Mouse (Mus musculus): ENCODE measurements around the gene Adat3. TPM values are rescaled to one million over a fixed set of nuclear protein-coding genes. Genes with fewer than 3 reads are reported as not detected.
"Not testable (repeated sequence)": the region's sequence is repeated elsewhere in the genome, so short reads cannot be mapped to it uniquely, and the experiment has no call there.

Adat3 gene
- polyA plus RNA-seq, 1 experiment from 2014 or later = 10.8 TPM

DNA sequence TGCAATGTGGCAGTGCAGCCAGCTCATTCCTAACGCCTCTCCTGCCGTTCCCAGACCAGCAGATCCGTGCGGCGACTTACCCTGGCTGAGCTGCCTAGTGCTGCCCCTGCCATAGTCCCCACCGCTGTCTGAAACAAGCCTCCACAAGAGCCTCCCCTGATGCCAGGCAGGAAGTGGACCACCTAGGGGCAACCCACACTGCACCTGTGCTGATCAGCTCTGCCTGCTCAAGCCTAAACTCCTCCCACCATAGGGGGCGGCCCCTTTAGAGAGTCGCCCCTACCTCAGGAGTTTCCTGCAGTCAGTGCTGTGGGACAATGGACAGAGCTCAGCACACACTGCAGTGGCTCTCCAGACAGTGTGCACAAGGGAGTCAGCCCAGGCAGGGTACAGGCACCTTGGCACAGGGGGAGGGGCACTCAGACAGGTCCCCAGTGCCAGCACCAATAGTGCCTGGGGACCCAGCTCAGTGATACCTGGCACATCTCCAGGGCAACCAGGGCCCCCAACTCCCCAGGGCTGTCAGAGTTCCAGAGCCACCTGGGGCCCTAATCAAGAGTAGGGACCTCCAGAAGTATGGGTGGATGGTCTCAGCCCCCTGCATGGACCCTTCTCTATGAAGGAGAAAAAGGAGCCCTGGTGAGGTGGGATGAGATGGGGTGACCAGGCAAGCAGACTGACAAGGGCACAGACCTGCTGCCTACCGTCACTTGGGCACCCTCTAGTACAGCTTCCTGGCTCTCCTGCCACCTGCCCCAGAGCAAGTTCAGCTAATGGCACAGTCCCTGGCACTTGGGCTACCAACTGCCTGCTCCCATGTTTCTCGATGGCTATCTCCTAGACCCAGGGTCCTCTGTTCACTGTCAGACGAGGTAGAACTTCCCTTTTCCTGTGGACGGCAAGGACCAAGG lies 17.8 kb upstream of the Adat3 start:
- Histone ChIP-seq H3K4me3 (0 out of 2 replicates have a peak overlapping the region, but pooled peaks have one; percentile 6), H3K27me3 (ENCODE audit: low read depth, poor library complexity, severe bottlenecking) (no peaks in the 10 kb centered on the region), H3K36me3 (peaks cover 45% of the 10 kb centered on the region), H3K9me3 (replicated peaks) (no peaks in the 10 kb centered on the region), H3K27ac (replicated peaks) (no peak overlapping the region), H3K4me1 (peaks cover 59% of the 10 kb centered on the region)
- 78% methylated on average over 12 of the region's 12 CpGs for WGBS
- DNase-seq (ENCODE audit: low spot score) = no peak

DNA sequence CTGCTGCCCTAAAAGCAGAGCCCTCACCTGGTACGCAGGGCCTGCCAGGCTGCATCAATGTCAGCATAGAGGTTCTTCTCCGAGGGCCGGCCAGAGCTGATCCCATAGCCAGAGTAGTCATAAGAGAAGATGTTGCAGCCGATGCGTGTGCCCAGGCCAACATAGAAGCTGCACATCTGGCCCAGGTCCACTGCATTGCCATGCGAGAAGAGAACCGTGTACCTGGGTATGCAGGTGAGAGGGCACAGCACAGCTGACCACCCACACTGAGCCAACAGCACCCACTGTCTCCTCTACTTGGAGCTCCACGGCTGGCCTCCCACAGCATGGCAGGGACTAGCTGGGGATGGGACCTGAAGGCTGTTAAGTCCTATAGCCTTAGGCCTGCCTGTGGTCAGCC lies 17.1 kb upstream of the Adat3 start:
- Histone ChIP-seq H3K9me3 (replicated peaks) (no peaks in the 10 kb centered on the region), H3K36me3 (peaks cover 45% of the 10 kb centered on the region), H3K4me1 (peaks cover 62% of the 10 kb centered on the region), H3K4me3 (peak overlapping the region; percentile 18; the same call in 1 of the 2 replicates), H3K27ac (replicated peaks) (no peak overlapping the region), H3K27me3 (ENCODE audit: low read depth, poor library complexity, severe bottlenecking) (no peaks in the 10 kb centered on the region)
- no peak for DNase-seq (ENCODE audit: low spot score)
- 95% methylated on average over 8 of the region's 8 CpGs for WGBS

DNA sequence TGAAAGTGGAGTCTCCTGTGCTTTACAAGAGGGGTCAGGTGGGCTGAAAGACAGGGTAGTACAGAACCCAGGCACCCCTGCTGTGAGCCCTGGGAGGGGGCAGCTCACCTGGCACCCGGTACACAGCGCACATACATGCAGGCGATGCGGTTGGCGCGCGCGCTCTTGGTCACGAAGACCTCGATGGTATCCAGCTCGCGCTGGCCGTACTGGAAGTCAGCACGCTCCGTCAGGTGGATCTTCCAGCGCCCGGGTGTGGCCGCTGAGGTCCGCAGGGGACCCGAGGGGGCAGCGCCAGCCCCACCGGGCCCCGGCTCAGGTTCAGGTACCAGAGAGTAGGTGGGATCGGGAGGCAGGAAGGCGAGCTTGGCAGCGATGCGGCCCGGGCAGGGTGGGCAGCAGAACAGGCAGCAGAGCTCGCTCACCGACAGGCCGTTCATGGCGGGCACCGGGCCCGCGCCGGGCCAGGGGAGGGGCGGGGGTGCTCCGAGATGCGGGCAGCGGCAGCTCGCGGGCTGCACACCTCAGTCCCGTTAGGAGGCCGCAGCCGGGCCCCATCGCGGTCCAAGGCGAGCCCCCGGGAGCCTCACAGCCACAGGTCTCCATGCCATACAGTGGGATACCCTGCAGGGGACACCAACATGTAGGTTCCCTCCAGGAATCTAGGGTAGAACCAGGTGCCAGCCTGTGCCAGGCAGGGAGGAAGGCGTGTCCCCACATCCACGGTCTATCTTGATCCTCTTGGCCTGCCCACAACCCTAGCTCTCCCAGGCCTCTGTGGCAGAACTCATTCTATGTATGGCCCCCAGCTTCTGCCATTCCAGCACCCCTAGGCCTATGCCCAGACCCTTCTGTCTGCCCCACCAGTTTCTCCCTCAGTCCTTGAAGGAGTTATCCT lies 16.0 kb upstream of the Adat3 start:
- Histone ChIP-seq H3K4me3 (peak overlapping the region; percentile 32), H3K27me3 (ENCODE audit: low read depth, poor library complexity, severe bottlenecking) (no peaks in the 10 kb centered on the region), H3K36me3 (peaks cover 45% of the 10 kb centered on the region), H3K9me3 (replicated peaks) (no peaks in the 10 kb centered on the region), H3K27ac (replicated peaks) (peak overlapping the region; percentile 76), H3K4me1 (peaks cover 63% of the 10 kb centered on the region)
- no peak for DNase-seq (ENCODE audit: low spot score)
- WGBS = 94% methylated on average over 47 of the region's 51 CpGs

DNA sequence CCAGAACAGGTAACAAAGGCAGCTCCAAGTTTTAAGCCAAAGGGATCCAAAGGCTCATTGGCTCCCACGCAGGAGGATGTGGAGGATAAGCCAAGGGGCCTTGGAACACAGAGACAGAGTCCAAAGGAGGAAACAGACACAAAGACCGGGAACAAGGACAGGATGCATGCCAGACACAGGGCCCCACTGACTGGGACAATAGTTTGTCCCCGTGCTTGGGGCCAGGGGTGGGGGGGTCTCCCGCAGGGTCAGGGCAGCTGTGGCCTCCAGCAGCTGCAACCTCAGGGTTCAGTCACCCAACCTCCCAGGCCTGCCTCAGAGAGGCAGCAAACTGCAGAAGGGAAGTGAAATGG lies 15.4 kb upstream of the Adat3 start:
- Histone ChIP-seq H3K4me1 (peaks cover 63% of the 10 kb centered on the region), H3K27me3 (ENCODE audit: low read depth, poor library complexity, severe bottlenecking) (no peaks in the 10 kb centered on the region), H3K9me3 (replicated peaks) (no peaks in the 10 kb centered on the region), H3K36me3 (peaks cover 44% of the 10 kb centered on the region), H3K4me3 (peak overlapping the region; percentile 32), H3K27ac (replicated peaks) (peak overlapping the region; percentile 76)
- WGBS = 54% methylated on average over 4 of the region's 4 CpGs
- DNase-seq (ENCODE audit: low spot score) = no peak

DNA sequence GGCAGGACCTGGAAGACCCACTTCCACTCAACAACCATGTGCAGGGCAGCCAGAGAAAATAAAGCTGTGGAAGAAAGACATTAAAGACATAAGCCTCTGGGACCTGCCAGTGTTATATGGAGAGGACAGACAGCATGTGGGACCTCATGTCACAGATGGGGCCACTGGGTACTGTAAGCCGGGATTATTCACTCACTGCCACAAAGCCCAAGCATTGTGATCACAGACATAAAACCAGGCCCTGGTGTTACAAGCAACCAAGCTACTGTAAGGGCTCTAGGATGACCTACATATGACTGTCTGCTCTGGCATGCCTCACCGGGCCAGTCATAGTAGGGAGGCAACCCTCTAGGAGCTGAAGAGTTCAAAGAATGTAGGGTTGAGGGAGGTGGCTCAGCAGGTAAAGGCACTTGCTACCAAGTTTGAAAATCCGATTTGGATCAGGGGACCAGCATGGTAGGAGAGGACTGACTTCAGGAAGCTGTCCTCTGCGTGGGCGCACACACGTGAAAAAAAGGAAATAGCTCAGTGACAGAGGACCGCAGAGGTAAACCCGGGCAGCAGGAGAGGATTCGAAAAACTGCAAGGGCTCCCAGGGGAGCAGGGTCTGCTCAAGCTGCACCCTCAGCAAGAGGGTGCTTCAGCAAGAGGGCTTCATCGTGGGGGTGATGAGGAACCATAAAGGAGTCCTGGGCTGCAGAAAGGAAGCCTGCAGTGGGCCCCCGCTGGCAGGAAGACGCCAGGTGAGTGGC lies 13.4 kb upstream of the Adat3 start:
- H3K27ac ChIP-seq (replicated peaks) = peak overlapping the region; percentile 90
- no peak for DNase-seq (ENCODE audit: low spot score)
- WGBS = 21% methylated on average over 12 of the region's 12 CpGs
- H3K4me3 ChIP-seq = peak overlapping the region; percentile 99
- H3K36me3 ChIP-seq = peaks cover 27% of the 10 kb centered on the region
- H3K27me3 ChIP-seq (ENCODE audit: low read depth, poor library complexity, severe bottlenecking) = no peaks in the 10 kb centered on the region
- peaks cover 59% of the 10 kb centered on the region for H3K4me1 ChIP-seq
- no peaks in the 10 kb centered on the region for H3K9me3 ChIP-seq (replicated peaks)

DNA sequence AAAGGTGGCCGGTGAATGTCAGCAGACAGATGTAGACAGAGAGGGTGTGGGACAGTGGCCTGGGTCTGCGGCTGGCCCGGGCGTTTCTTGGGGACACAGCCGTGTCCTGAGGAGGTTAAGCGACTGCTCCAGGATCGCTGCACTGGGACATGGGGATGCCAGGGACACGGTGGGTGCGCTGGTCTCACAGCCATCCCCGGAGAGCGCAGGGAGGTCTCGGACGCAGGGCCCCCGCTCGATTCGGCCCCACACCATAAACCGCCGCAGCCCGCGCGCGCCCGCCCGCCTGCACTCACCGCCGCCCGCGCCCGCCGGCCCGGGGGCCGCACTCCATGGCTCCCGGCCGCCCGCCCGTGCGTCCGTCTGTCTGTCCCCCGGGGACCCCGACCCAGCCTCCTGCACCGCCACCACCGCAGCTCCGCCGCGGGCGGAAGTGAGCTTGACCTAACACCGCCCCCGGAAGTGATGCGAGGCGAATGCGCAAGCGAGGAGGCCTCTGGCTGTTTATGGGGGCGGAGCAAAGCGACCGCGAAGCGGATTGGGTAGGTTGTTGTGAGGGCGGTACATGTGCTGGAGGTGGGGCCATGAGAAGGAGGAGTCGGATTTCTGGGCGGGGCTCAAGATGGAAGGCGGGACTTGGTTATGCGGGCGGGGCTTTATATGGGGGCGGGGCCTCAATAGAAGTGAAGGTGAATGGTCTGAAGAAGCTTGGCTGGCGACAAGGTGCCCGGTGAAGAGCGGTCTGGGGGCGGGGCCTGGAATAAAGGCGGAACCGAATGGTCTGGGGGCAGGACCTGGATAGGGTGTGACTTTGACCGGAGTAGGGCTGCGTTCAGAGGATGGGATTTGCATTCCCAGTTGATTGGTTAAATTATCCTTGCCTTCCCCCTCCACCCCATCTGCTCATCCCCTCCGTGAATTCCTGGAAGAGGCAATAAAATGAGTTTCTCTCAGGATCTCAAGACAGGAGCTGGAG lies 12.5 kb upstream of the Adat3 start, which contains the start of gene Abhd17a:
TSS of gene Abhd17a (minus strand) at position 463 of the 976 bp plus-strand sequence.
- H3K4me3 ChIP-seq = peak within 1 kb of the TSS; percentile 99
- no peaks in the 10 kb centered on the region for H3K9me3 ChIP-seq (replicated peaks)
- peaks cover 51% of the 10 kb centered on the region for H3K4me1 ChIP-seq
- H3K27ac ChIP-seq (replicated peaks) = peak within 1 kb of the TSS; percentile 90
- H3K27me3 ChIP-seq (ENCODE audit: low read depth, poor library complexity, severe bottlenecking) = no peaks in the 10 kb centered on the region
- whole genome bisulfite sequencing = under 1% methylated on average over 73 of the region's 73 CpGs
- peak; percentile 98 for DNase-seq (ENCODE audit: low spot score)
- peaks cover 18% of the 10 kb centered on the region for H3K36me3 ChIP-seq

DNA sequence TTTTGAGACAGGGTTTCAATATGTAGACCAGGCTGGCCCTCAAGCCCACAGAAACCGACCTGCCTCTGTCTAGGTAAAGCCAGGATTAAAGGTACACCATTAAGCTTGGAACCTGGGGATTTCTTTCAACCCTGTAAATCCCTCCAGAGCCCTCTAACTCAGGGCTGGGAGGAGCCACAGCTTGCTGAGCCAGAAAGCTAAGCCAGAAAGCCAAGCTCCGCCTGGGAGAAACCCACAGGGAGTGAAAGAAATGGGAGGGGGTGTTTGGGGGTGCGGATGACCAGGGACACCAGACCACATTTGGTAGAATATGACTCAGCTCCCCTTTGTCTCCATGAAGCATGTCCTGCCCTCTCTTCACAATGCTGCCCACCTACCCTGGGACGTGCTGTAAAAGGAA lies 6.4 kb upstream of the Adat3 start:
- DNase-seq (ENCODE audit: low spot score) = no peak
- Histone ChIP-seq H3K27ac (replicated peaks) (no peak overlapping the region), H3K4me1 (no peaks in the 10 kb centered on the region), H3K9me3 (replicated peaks) (no peaks in the 10 kb centered on the region), H3K36me3 (no peaks in the 10 kb centered on the region), H3K27me3 (ENCODE audit: low read depth, poor library complexity, severe bottlenecking) (no peaks in the 10 kb centered on the region), H3K4me3 (no peak overlapping the region)
- WGBS = 46% methylated on average over 4 of the region's 4 CpGs

DNA sequence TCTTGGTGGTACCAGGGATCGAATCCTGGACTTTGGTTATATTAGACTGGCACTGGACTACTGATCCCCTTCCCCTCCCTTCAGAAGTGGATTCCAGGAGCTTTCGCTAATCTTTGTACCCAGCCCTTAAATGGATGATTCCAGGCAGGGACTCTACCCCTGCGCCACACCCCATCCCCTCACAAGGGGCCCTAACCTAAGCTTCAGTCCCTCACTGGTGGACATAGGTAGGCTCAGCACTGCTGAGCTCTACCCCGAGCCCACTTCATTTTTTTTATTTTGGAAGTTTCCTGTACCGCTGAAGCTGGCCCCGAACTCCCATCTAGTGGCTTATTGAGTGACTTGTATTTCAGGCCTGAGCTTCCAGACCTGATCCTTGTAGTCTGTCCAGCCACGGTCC lies 684 bp downstream of the Adat3 start:
- Histone ChIP-seq H3K4me1 (peaks cover 23% of the 10 kb centered on the region), H3K27ac (replicated peaks) (peak overlapping the region; percentile 88), H3K4me3 (peak overlapping the region; percentile 76), H3K9me3 (replicated peaks) (no peaks in the 10 kb centered on the region), H3K36me3 (peaks cover 26% of the 10 kb centered on the region), H3K27me3 (ENCODE audit: low read depth, poor library complexity, severe bottlenecking) (no peaks in the 10 kb centered on the region)
- DNase-seq (ENCODE audit: low spot score) = no peak
- 35% methylated on average over 7 of the region's 7 CpGs for WGBS

DNA sequence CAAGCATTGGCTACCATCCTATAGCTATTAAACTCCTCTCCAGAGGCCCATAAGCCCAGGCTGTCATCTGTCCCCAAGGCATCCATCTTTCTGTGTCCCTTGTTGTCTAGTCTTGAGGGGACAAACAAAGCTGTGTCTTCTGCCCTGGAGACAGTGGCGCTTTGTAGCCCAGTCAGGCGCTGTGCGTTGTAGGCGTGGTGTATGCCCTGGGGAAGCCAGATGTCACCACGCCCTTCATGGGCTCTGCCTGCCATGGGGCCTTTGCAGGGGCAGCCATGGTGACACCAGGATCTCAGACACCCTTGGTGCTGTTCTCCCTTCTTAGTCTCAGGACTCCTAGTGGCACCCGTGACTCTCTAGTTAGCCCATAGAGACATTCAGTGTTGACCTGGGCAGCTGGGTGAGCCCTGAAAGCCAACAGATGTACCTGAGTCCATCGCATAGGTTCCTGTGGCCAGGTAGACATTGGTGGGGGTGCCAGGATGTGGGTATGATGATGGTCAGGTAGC lies 1.4 kb downstream of the Adat3 start:
- DNase-seq (ENCODE audit: low spot score) = no peak
- H3K27ac ChIP-seq (replicated peaks) = peak overlapping the region; percentile 88; the same call in 1 of the 2 replicates
- H3K4me3 ChIP-seq = peak overlapping the region; percentile 76
- 89% methylated on average over 7 of the region's 7 CpGs for WGBS
- H3K4me1 ChIP-seq = peaks cover 23% of the 10 kb centered on the region
- no peaks in the 10 kb centered on the region for H3K9me3 ChIP-seq (replicated peaks)
- H3K36me3 ChIP-seq = peaks cover 33% of the 10 kb centered on the region
- H3K27me3 ChIP-seq (ENCODE audit: low read depth, poor library complexity, severe bottlenecking) = no peaks in the 10 kb centered on the region

DNA sequence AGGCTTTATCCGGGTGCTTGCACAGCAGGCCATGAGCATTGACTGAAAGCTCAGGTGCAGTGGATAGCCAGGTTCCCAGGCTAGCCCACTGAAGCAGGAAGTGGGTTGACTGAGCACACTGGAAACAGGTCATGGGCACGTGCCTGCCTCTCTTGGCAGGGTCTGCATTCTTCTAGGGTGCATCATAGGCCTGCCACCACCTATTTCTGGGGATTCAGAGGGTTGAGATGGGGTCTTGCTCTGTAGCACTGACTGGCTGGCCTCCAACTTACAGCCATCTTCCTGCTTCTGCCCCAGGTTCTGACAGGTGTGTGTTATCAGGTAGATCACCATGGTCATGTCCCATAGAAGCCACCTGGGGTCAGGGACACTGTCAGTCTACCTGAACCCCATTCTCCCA lies 2.3 kb downstream of the Adat3 start:
- Histone ChIP-seq H3K4me1 (peaks cover 23% of the 10 kb centered on the region), H3K27me3 (ENCODE audit: low read depth, poor library complexity, severe bottlenecking) (no peaks in the 10 kb centered on the region), H3K4me3 (0 out of 2 replicates have a peak overlapping the region, but pooled peaks have one; percentile 76), H3K9me3 (replicated peaks) (no peaks in the 10 kb centered on the region), H3K36me3 (peaks cover 42% of the 10 kb centered on the region), H3K27ac (replicated peaks) (no peak overlapping the region)
- DNase-seq (ENCODE audit: low spot score) = no peak
- WGBS = 90% methylated on average over 2 of the region's 2 CpGs

DNA sequence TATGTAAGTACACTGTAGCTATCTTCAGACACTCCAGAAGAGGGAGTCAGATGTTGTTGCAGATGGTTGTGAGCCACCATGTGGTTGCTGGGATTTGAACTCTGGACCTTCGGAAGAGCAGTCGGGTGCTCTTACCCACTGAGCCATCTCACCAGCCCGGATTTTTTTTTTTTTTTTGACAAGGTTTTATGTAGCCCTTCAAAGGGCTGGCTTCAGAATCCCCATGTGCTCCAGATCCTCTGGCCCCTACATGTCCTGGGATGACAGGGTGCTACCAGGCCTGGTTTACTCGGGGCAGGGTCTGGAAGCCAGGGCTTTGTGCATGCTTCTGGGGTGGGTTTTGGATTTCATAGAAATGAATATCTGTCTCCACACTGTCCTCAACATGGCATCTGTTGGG lies 3.0 kb downstream of the Adat3 start, which contains the start of gene Gm49322:
TSS of gene Gm49322 (plus strand) at position 301 of the 400 bp plus-strand sequence.
- 79% methylated on average over 3 of the region's 4 CpGs for WGBS
- H3K9me3 ChIP-seq (replicated peaks); DNase-seq (ENCODE audit: low spot score); H3K27ac ChIP-seq (replicated peaks); H3K27me3 ChIP-seq (ENCODE audit: low read depth, poor library complexity, severe bottlenecking): not testable (repeated sequence)
- H3K36me3 ChIP-seq = peaks cover 48% of the 10 kb centered on the region
- peaks cover 23% of the 10 kb centered on the region for H3K4me1 ChIP-seq
- H3K4me3 ChIP-seq = peak within 1 kb of the TSS; percentile 76; the same call in 1 of the 2 replicates

Measured in midbrain, embryonic 10.5 days (tissue).